Mouse (Mus musculus): ENCODE data around the gene Junb. TPM values are rescaled to one million over a fixed set of nuclear protein-coding genes. Genes with fewer than 3 reads are reported as not detected.

Gene Junb
- polyA plus RNA-seq, 1 experiment from 2014 or later, result 9.4 TPM

DNA sequence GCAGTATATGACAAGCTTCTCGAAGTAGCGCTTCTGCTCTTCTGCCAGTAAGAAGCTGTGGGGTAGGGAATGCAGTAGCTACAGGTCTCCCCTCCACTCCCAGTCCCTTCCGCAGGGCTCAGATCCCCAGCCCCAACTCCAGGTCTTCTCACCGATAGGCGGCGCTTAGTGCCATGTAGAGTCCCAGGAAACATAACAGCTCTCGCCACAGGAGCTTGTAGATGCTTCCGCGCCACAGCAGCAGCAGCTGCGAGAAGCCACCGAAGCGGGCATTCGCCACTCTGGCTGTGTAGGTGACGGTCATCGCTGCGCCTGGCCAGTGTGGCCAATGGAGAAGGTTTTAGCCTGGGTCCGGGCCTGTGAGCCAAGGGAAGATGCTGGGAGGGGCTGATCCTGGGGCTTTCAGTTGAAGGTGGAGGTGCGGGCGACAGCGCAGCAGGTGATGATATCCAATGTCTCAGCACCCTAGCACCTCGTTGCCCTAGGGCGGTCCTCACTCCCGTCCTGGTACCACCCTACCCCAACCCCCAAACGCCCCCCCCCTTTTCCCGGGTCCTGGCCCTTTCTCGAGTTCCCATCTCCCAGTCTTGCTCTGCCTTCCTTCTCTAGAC, 34.8 kb upstream of the Junb start:
- no peaks in the 10 kb centered on the region for H3K9me3 ChIP-seq (replicated peaks)
- H3K36me3 ChIP-seq, result peaks cover 10% of the 10 kb centered on the region
- peaks cover 7% of the 10 kb centered on the region for H3K4me1 ChIP-seq
- 4% methylated on average over 25 of the region's 26 CpGs for WGBS
- peak overlapping the region; percentile 50; the same call in 1 of the 2 replicates for H3K9ac ChIP-seq (replicated peaks)
- peak; percentile 77 for ATAC-seq (ENCODE audit: low FRiP score)
- no peak overlapping the region for H3K27ac ChIP-seq (replicated peaks)
- H3K27me3 ChIP-seq (replicated peaks), result peaks cover 40% of the 10 kb centered on the region
- H3K4me2 ChIP-seq, result peak overlapping the region; percentile 74
- H3K4me3 ChIP-seq (replicated peaks), result peak overlapping the region; percentile 41

DNA sequence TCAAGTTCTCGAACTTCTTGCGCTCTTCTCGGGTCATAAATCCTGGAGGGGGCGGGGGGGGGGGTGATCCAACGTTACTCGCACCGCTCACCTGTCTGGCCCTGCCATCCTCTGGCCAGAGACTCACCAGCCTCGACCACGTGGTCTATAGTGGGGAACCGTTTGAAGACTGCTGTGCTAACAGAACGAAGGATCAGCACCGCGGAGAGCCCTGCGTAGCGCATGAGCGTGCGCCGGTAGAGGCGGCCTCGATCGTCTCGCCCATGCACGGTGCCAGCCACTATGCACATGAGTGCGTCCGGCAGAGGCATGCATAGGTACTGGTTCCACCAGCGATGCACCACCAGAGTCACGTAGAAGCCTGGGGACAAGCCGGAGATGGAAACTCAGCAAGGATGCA, 32.7 kb upstream of the Junb start:
- H3K27me3 ChIP-seq (replicated peaks), result peaks cover 49% of the 10 kb centered on the region
- no peak overlapping the region for H3K4me3 ChIP-seq (replicated peaks)
- WGBS, result 15% methylated on average over 28 of the region's 28 CpGs
- no peaks in the 10 kb centered on the region for H3K9me3 ChIP-seq (replicated peaks)
- ATAC-seq (ENCODE audit: low FRiP score), result no peak
- H3K27ac ChIP-seq (replicated peaks), result no peak overlapping the region
- H3K9ac ChIP-seq (replicated peaks), result no peak overlapping the region
- H3K4me1 ChIP-seq, result peaks cover 7% of the 10 kb centered on the region
- no peaks in the 10 kb centered on the region for H3K36me3 ChIP-seq
- peak overlapping the region; percentile 11 for H3K4me2 ChIP-seq

DNA sequence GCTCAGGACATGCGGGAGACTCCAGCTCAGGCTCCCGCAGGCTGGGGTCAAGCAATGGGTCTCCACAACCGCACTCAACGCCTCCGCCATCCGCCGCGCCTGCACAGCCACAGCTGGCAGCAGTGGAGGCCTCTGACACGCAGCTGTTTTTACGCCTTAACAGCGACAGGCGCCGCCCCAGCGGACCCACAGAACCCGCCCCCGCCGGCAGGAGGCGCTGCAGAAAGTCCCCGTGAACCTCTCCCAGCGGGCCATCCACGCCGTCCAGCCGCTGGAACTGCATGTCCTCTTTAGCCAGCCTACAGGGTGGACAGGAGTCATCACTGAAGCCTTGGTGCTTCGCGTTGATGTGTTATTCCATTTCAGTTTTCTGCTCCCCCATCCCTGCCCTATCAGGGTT, 29.2 kb upstream of the Junb start:
- Histone ChIP-seq H3K4me3 (replicated peaks) (no peak overlapping the region), H3K27me3 (replicated peaks) (peaks cover 44% of the 10 kb centered on the region), H3K9me3 (replicated peaks) (no peaks in the 10 kb centered on the region), H3K36me3 (peaks cover 3% of the 10 kb centered on the region; the same call in 1 of the 2 replicates), H3K4me2 (no peak overlapping the region), H3K4me1 (no peaks in the 10 kb centered on the region), H3K9ac (replicated peaks) (no peak overlapping the region), H3K27ac (replicated peaks) (no peak overlapping the region)
- WGBS, result 16% methylated on average over 25 of the region's 25 CpGs
- ATAC-seq (ENCODE audit: low FRiP score), result no peak

DNA sequence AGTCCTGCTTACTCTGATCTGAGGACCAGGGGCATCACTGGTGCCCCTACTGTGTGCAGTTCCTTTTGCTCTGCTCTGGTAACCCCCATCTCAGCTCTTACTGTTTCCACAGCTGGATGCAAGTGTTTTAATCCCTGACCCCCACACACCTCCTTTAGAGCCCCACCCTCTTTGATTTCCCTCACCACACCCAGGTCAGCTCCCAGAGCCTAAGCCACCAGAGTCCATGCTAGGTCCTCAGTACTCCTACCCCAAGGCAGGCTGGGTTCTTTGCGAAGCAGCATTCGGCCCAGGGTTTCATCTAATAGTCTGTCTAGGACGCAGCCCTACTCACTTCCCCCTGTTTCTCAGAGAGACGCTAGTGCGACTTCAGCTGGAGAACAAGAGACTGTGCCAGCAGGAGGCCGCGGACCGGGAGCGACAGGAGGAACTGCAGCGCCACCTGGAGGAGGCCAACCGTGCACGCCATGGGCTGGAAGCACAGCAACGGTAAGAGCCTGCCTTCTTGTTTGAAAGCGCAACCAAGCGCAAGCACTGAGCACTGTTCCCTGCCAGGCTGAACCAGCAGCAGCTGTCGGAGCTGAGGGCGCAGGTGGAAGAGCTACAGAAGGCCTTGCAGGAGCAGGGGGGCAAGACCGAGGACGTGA, 19.3 kb upstream of the Junb start:
- 3% methylated on average over 19 of the region's 19 CpGs for WGBS
- ATAC-seq (ENCODE audit: low FRiP score), result peak; percentile 62
- no peak overlapping the region for H3K4me3 ChIP-seq (replicated peaks)

DNA sequence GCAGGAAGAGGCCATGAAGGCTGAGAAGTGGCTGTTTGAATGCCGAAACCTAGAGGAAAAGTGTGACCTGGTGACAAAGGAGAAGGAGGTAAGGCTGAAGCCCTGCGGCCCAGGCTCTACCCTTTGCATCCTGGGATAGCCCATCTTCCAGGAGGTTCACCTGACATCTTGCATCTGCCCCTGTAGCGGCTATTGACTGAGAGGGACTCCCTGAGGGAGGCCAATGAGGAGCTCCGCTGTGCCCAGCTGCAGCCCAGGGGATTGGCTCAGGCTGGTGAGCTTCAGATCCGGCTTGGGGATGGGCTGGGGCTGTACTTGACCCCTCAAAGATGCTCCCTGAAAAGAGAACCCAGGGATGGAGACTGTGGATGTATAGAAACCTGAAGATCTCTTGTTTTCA, 18.5 kb upstream of the Junb start:
- no peak for ATAC-seq (ENCODE audit: low FRiP score)
- no peaks in the 10 kb centered on the region for H3K9me3 ChIP-seq (replicated peaks)
- no peak overlapping the region for H3K4me3 ChIP-seq (replicated peaks)
- H3K9ac ChIP-seq (replicated peaks), result no peak overlapping the region
- WGBS, result 87% methylated on average over 5 of the region's 5 CpGs
- H3K4me1 ChIP-seq, result peaks cover 10% of the 10 kb centered on the region
- peaks cover 11% of the 10 kb centered on the region for H3K27me3 ChIP-seq (replicated peaks)
- no peak overlapping the region for H3K27ac ChIP-seq (replicated peaks)
- no peak overlapping the region for H3K4me2 ChIP-seq
- H3K36me3 ChIP-seq, result peaks cover 9% of the 10 kb centered on the region

More for the DNA sequence above, 19.3 kb upstream of the Junb start:
- Histone ChIP-seq H3K27ac (replicated peaks) (no peak overlapping the region), H3K4me1 (peaks cover 10% of the 10 kb centered on the region), H3K27me3 (replicated peaks) (peaks cover 11% of the 10 kb centered on the region), H3K9me3 (replicated peaks) (no peaks in the 10 kb centered on the region), H3K9ac (replicated peaks) (0 out of 2 replicates have a peak overlapping the region, but pooled peaks have one; percentile 14), H3K36me3 (peaks cover 15% of the 10 kb centered on the region), H3K4me2 (peak overlapping the region; percentile 35)

DNA sequence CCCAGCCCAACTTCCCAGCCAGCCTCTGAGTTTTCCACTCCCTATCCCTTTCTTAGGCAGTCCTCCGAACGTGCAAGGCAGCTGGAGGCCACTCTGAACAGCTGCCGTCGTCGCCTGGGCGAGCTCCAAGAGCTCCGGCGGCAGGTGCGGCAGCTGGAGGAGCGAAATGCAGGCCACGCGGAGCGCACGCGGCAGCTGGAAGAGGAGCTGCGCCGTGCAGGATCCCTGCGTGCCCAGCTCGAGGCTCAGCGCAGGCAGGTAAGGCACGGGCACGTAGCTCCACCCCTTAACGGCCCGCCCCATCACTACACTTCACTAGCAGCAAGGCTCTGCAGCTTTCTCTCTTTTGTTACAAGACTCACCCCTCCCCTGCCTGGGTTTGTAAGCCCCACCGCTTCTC, 17.2 kb upstream of the Junb start:
- 23% methylated on average over 25 of the region's 25 CpGs for WGBS
- H3K4me2 ChIP-seq, result peak overlapping the region; percentile 17; the same call in 1 of the 2 replicates
- H3K27me3 ChIP-seq (replicated peaks), result peaks cover 11% of the 10 kb centered on the region

DNA sequence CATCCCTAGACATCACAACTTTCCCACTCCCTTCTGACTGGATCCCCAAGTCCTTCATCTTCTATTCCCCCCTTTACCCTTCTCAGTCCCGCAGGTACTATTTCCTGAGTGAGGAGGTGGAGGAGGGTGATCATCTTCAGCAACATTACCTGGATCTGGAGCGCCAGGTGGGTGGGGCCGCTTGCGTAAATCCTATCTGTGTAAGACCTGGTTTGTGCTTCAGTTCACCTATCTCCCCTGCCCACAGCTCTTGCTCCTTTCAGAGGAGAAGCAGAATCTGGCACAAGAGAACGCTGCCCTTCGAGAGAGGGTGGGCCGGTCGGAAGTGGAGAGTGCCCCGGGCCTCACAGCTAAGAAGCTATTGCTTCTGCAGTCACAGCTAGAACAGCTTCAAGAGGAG, 15.9 kb upstream of the Junb start:
- Histone ChIP-seq H3K27ac (replicated peaks) (no peak overlapping the region), H3K36me3 (peaks cover 9% of the 10 kb centered on the region), H3K4me1 (peaks cover 27% of the 10 kb centered on the region), H3K4me3 (replicated peaks) (no peak overlapping the region), H3K27me3 (replicated peaks) (peaks cover 11% of the 10 kb centered on the region), H3K4me2 (no peak overlapping the region), H3K9ac (replicated peaks) (no peak overlapping the region), H3K9me3 (replicated peaks) (no peaks in the 10 kb centered on the region)
- 91% methylated on average over 9 of the region's 9 CpGs for WGBS
- ATAC-seq (ENCODE audit: low FRiP score), result no peak

More for the DNA sequence above, 17.2 kb upstream of the Junb start:
- H3K9me3 ChIP-seq (replicated peaks), result no peaks in the 10 kb centered on the region
- H3K9ac ChIP-seq (replicated peaks), result 0 out of 2 replicates have a peak overlapping the region, but pooled peaks have one; percentile 14
- H3K4me3 ChIP-seq (replicated peaks), result no peak overlapping the region
- no peak for ATAC-seq (ENCODE audit: low FRiP score)
- H3K27ac ChIP-seq (replicated peaks), result no peak overlapping the region
- peaks cover 18% of the 10 kb centered on the region for H3K4me1 ChIP-seq
- H3K36me3 ChIP-seq, result peaks cover 9% of the 10 kb centered on the region

DNA sequence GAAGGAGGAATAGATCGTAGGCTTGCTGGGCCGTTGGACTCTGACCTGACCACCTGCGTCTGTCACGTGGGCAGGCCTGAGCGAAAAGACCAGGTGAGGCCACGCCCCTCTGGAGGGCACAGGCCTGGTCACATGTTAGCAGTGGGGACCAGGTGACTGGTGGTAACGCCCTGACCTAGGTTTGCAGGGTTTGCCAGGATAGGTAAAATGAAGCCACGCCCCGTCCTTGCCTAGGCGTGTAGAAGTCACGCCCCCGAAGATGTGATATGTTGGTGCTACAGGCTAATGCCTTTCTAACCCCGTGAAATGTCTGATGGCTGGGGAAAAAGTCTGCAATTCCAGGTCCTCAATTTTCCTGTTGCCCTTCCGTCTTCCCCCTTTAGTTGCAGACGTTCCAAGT, 12.3 kb upstream of the Junb start:
- peaks cover 24% of the 10 kb centered on the region for H3K27me3 ChIP-seq (replicated peaks)
- peaks cover 9% of the 10 kb centered on the region for H3K36me3 ChIP-seq
- H3K9me3 ChIP-seq (replicated peaks), result no peaks in the 10 kb centered on the region
- peak overlapping the region; percentile 72 for H3K4me3 ChIP-seq (replicated peaks)
- peak overlapping the region; percentile 89 for H3K27ac ChIP-seq (replicated peaks)
- H3K9ac ChIP-seq (replicated peaks), result peak overlapping the region; percentile 80
- peaks cover 35% of the 10 kb centered on the region for H3K4me1 ChIP-seq
- peak; percentile 63 for ATAC-seq (ENCODE audit: low FRiP score)
- under 1% methylated on average over 15 of the region's 15 CpGs for WGBS
- H3K4me2 ChIP-seq, result peak overlapping the region; percentile 93

DNA sequence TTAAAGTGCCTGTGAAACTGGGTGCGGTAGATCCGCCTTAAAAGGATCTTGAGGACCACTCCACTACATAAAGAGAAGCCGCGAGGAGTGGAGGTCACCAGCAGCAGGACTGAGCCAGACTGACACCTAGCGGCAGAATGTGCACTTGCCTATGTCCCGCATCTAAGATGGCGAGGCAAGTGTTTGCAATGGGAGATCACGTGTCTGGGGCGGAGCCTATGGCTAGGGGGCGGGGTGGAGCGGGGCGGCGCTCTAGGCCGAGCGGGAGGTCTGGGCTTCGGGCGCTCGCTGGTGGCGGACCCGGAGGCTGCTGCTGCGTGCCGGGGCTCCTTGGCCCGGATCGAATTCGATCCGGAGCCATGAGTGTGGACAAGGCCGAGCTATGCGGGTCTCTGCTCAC, 11.8 kb upstream of the Junb start, which contains the start of gene Hook2:
TSS of gene Hook2 (plus strand) at position 255 of the 400 bp plus-strand sequence.
- ATAC-seq (ENCODE audit: low FRiP score), result peak; percentile 86
- Histone ChIP-seq H3K4me2 (peak within 1 kb of the TSS; percentile 93), H3K27me3 (replicated peaks) (peaks cover 24% of the 10 kb centered on the region), H3K4me3 (replicated peaks) (peak within 1 kb of the TSS; percentile 72), H3K36me3 (peaks cover 9% of the 10 kb centered on the region), H3K27ac (replicated peaks) (peak within 1 kb of the TSS; percentile 89), H3K9me3 (replicated peaks) (no peaks in the 10 kb centered on the region), H3K9ac (replicated peaks) (peak within 1 kb of the TSS; percentile 80), H3K4me1 (peaks cover 36% of the 10 kb centered on the region)
- WGBS, result under 1% methylated on average over 28 of the region's 28 CpGs

DNA sequence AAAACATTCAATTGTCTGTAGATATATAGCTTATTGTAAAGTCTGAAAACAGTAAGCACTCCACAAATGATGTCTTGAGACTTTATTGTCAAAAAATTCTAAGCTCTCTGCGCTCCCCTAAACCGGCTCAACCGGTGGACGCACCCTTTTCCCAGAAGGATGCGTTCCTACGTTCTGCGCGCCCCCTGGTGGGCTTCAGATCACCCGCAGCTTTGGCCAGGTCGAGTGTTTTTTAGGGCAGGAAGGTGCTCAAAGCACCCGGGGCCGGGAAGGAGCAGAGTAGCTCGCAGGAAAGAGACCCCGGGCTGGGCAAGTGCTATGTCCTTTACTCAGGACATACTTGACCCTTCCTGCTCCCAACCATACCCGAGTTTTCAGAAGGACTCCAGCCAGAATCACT, 11.3 kb upstream of the Junb start:
- no peaks in the 10 kb centered on the region for H3K9me3 ChIP-seq (replicated peaks)
- H3K4me3 ChIP-seq (replicated peaks), result peak overlapping the region; percentile 72
- peaks cover 20% of the 10 kb centered on the region for H3K27me3 ChIP-seq (replicated peaks)
- peak overlapping the region; percentile 59 for H3K9ac ChIP-seq (replicated peaks)
- ATAC-seq (ENCODE audit: low FRiP score), result peak; percentile 48
- H3K36me3 ChIP-seq, result peaks cover 4% of the 10 kb centered on the region; the same call in 1 of the 2 replicates
- H3K27ac ChIP-seq (replicated peaks), result peak overlapping the region; percentile 89
- H3K4me1 ChIP-seq, result peaks cover 41% of the 10 kb centered on the region
- WGBS, result under 1% methylated on average over 15 of the region's 15 CpGs
- peak overlapping the region; percentile 93 for H3K4me2 ChIP-seq

DNA sequence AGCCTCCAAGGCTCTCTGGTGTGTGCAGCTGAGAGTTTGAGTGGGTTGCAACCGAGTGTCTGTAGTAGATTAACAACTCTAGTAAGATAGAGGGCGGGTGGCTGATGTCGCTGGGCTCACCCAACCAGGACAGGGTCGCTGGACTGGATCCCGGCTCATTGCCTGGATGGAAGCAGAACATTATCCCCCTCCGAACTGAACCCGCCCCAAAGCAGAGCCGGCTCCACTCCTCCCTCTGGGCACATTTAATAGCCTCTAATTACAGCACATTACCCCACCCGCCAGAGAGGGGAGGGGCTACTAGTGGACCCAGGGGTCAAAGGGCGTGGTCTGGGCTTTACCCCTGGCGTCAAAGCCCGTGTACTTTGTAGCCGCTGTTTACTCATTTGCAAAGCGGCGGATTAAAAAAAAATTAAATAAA, 10.8 kb upstream of the Junb start:
- WGBS, result 8% methylated on average over 15 of the region's 15 CpGs
- Histone ChIP-seq H3K4me2 (peak overlapping the region; percentile 93), H3K4me1 (peaks cover 46% of the 10 kb centered on the region), H3K9ac (replicated peaks) (no peak overlapping the region), H3K9me3 (replicated peaks) (no peaks in the 10 kb centered on the region), H3K27ac (replicated peaks) (0 out of 2 replicates have a peak overlapping the region, but pooled peaks have one; percentile 6), H3K27me3 (replicated peaks) (peaks cover 17% of the 10 kb centered on the region; the same call in 1 of the 2 replicates), H3K36me3 (no peaks in the 10 kb centered on the region), H3K4me3 (replicated peaks) (peak overlapping the region; percentile 72; the same call in 1 of the 2 replicates)
- ATAC-seq (ENCODE audit: low FRiP score), result no peak

DNA sequence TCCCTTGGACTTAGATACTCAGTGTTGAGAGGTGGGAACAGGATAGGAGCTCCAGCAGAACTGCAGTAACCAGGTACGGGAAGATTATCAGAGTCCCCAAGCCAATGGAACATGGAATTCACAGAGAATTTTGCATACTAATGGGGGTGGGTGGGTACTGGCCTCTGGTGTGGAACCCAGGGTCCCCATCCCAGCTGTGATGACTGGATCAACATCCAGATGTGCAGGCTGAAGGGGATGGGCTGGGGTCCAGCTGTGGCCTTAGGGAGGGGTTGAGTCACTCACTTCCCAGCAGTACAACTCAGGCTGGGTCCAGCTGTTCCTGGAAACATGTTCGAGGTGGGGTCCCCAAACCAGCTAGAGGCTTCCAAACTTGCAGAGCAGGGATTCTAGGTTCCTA, 9.4 kb upstream of the Junb start:
- no peak overlapping the region for H3K4me2 ChIP-seq
- WGBS, result 63% methylated on average over 2 of the region's 2 CpGs
- H3K4me1 ChIP-seq, result peaks cover 49% of the 10 kb centered on the region
- H3K9ac ChIP-seq (replicated peaks), result no peak overlapping the region
- no peaks in the 10 kb centered on the region for H3K9me3 ChIP-seq (replicated peaks)
- ATAC-seq (ENCODE audit: low FRiP score), result no peak
- no peak overlapping the region for H3K27ac ChIP-seq (replicated peaks)
- no peak overlapping the region for H3K4me3 ChIP-seq (replicated peaks)
- H3K36me3 ChIP-seq, result no peaks in the 10 kb centered on the region
- H3K27me3 ChIP-seq (replicated peaks), result peaks cover 22% of the 10 kb centered on the region; the same call in 1 of the 2 replicates
